Mouse (Mus musculus) mesoderm, embryonic 11.5 days (tissue): ENCODE results near the gene Ppp2r5a.

Source experiments
- DNase-seq: peaks from one replicate; pipeline ENCODE4 v3.0.0-alpha.2; 2012; ENCODE audit warnings: low read depth, low spot score

Gene Ppp2r5a

DNA sequence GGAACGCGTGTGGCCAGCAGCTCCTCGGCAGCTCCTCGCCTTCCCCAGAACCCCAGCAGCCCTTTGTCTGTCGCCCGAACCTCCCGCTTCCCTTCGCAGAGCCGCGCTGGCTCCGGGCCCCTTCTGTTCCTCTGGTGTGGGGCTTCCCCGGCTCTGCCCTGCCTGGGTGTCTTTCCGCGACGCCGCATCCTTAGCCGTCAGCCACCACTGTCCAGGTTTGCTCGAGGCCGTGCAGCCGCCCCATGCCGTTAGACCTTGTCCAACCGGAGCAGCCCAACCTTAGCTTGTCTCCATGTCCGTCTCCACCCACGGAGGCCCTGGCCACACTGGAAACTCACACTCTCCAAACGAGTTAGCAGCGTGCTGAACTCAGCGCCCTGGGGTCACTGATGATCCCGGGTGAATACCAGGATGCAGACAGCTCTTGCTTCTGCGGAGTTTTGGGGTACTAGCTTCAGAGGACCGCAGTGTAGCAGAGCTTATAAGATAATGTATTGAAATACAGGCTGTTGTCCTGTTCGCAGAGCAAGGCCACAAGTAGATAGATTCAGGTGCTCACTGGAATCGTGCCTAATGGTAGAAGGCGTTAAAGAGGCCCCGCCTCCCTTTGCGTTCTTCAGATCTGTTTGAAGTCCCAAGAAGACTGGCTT lies 76.7 kb downstream of the Ppp2r5a start:
- peak; percentile 49 for DNase-seq

- DNase-seq: peak; percentile 97
Measured at GRCm38 (mm10) chr1:191325726-191326232, 77.3 kb downstream of the Ppp2r5a start, which contains the start of gene Tmem206. Gene Tmem206, plus strand, starts transcription at chr1:191325912.

- DNase-seq: no peak
Measured at GRCm38 (mm10) chr1:191324733-191325590, 78.1 kb downstream of the Ppp2r5a start.

- DNase-seq: no peak
Measured at GRCm38 (mm10) chr1:191323381-191323780, 79.7 kb downstream of the Ppp2r5a start.

DNA sequence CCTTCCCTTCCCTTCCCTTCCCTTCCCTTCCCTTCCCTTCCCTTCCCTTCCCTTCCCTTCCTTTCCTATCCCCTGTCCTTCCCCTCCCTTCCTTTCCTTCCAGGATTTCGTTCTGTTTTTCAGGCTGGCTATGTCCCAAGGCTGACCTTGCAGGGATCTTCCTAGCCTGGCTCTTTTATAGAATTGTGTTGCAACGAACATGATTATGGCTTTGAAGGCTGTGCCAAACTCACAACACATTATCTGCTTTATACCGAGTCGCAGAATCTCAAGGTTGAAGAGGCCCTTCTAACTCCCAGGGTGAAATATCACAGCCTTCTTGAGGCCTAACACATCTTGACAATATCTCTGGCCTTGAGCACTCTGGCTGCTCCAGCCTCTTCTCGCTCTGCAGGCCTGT lies 84.4 kb downstream of the Ppp2r5a start:
- DNase-seq: no peak

- DNase-seq: peak; percentile 53
Measured at GRCm38 (mm10) chr1:191317591-191318196, 85.4 kb downstream of the Ppp2r5a start, which contains the start of gene Nenf. Gene Nenf, minus strand, starts transcription at chr1:191318194.

- DNase-seq: no peak
Measured at GRCm38 (mm10) chr1:191316818-191317217, 86.3 kb downstream of the Ppp2r5a start.

DNA sequence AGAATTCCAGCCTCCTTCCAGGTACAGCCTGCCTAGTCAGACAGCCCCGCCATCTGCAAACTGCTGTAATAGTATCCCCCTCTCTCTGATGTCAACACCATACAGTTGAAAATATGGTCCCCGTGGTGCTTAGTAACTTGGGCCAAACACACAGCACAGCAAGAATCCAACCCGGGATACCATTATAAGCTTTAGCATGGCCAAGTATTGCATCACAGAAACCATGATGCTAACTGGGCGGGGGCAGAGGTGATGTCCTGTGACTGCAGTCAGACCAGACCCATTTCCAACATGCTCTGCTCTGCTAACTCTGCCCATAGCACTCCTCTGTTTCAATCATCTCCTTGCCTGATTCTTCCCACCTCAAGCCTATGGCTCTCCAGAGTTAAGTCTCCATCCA lies 89.1 kb downstream of the Ppp2r5a start:
- DNase-seq: no peak

DNA sequence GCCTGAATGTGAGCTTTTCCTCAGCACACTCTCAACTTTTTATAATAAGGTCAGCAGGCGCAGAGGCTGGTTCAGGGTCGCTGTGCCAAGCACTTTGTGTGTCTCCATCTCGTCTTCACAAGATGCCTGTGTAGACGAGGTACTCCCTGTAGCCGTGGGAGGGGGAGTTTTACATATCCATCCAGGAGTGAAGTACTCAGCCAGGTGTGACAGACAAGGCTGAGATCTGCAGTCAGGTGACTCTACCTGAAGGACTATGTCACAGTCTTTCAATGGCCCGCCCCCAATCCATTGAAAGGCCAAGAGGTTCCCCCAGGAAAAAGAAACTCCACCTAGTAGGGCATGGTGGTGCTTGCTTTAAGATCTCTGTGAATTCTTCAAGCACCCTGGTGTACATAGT lies 89.9 kb downstream of the Ppp2r5a start:
- DNase-seq: no peak

DNA sequence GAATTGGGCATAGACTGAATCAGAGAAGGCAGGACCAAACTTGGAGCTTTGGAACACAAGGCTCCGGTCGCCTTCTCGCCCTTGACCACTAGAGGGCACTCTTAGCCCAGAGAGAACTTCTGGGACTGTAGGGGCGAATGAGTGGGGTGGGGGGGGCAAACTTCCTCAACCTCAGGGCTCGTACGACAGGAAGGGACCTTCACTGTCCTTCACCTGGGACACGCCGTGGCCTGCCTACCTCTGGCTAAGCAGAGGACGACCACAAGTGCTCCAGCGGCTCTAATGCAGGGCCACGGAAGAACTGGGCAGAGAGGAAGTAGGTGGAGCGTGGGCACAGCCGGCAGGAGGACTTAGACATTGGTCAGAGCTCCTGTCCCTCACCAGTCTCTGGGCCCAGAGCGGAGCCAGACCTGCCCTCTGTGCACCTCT lies 90.5 kb downstream of the Ppp2r5a start:
- peak; percentile 85 for DNase-seq

DNA sequence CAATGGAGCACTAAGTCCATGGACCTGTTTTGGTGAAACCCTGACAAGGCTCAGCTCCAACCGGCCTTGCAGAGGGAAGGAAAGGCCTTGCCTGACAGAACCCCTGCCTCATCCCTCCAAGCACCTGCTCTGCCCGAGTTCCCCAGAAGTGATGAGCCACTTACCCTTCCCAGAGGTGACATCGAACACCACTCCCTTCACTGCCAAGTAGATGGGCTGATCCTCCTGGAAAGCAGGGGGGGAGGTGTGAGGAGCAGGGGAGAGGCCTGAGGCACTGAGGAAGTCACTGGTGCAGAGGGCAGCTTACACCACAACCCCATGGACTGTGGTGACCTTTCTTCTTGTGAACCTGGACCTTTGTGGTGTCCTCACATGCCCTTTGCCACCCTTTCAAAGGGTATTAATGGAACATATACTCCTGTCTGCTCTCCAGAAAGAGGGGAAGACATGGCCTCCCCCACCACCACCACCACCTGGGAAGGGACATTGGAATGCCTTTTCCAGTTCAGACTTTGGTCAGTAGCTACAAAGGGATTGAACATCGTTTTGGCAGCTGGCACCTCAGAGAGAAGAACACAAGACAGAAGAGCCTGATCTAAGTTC lies 91.7 kb downstream of the Ppp2r5a start:
- no peak for DNase-seq

GRCm38 (mm10) chr1:191307766-191308455 lies 95.2 kb downstream of the Ppp2r5a start:
- no peak for DNase-seq

- DNase-seq: no peak
Measured at GRCm38 (mm10) chr1:191306316-191306715, 96.8 kb downstream of the Ppp2r5a start.

GRCm38 (mm10) chr1:191305610-191306009 lies 97.5 kb downstream of the Ppp2r5a start:
- DNase-seq: no peak

GRCm38 (mm10) chr1:191304216-191304615 lies 98.9 kb downstream of the Ppp2r5a start:
- DNase-seq: no peak

DNA sequence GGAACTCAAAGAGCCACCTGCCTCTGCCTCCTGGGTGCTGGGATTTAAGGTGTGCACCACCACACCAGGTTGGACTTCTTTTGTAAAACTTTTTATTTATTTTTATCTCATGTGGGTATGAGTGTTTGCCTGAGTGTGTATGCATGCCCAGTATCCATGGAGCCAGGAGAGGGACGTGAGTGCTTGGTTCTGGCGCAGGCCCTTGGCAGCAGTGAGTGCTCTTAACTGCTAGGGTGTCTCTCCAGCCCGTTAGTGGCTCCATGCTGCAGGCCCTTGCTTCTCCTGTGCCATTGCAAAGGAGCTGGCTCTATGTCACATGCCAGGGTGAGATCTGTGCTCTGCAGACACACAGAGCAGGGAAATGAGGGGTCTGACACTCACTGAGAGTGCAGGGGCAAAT lies 99.3 kb downstream of the Ppp2r5a start:
- DNase-seq: no peak
